Mouse (Mus musculus) heart, postnatal 14 days (tissue): ENCODE data around the gene Ascc3. TPM values are rescaled to one million over a fixed set of nuclear protein-coding genes. Genes with fewer than 3 reads are reported as not detected.

Source experiments
- DNase-seq, 2 experiments: peaks; one replicate each; pipeline ENCODE4 v3.0.0; 2021 to 2022
- intact Hi-C: fragments of 180-260 bp; cut with DNase I; formaldehyde crosslinking; loops from one replicate; pipeline ENCODE4 v1.15.1; 2025
- long read RNA-seq, 2 experiments: library from polyadenylated mRNA; stranded (forward); transcript quantifications; one replicate each; pipeline ENCODE4 v2.0.0; 2021
- total RNA-seq, 2 experiments: library from RNA; stranded (reverse); gene quantifications; 2 replicates each; pipeline ENCODE4 v1.2.3; 2021

Ascc3 gene
- total RNA-seq = 10 to 100 TPM; 13.5 to 14.2 TPM
- long read RNA-seq, experiment 1, partial matches to known transcripts = 3 of 3 reads
- long read RNA-seq, experiment 1, other reads (novel, unspliced or antisense) = 0 of 3 reads
- long read RNA-seq, experiment 2, partial matches to known transcripts = 4 of 4 reads
- long read RNA-seq, experiment 2, other reads (novel, unspliced or antisense) = 0 of 4 reads

DNA sequence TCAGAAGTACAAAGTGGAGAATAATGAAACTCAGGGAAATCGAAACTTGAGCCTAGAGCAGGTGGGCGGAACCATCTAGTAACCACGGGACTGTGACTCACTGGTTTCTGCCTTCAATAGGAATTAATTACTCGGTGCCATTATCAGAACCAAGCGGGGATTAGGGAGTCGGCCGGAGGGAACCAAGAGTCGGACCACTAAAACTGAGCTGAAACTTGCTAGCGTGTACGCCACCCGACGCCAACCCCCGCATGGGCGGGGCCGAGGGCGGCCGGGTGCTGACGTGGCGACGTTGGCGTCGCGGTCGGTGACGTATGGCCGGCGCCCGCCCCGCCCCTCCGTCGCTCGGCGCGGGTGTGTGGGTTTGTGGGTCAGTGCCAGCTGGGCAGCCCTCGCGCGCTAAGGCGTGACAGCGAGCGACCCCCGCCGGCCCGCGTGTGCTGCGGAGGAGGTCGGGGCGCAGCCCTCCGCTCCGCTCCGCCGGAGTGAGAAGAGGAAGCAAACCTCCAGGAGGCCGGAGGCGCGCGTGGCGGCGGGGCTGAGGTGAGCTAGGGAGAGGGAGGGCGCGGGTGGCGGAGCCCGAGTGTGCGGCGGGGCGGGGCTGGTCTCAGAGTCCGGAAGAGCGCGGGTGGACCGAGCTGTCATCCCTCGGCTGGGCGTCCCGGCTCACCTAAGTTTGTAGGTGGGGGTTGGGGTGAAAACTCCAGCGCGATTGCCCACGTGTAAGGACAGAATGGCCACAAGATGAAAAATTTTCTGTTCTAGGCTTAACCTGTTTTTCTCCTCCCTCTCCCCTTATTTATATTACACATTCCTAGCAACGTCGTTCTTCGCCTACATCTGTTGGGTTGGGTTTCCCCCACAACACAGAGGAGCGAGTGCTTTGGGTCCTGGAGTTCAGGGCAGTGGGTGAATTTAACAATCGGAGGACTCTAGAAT is at the start of gene Ascc3:
Gene Ascc3 (plus strand): TSS at position 315 of the 939 bp plus-strand sequence.
- peak; percentile 96 for DNase-seq
- intact Hi-C loops = loop anchor here (5.0 kb wide), 1 partner anchor 300 kb away; the partner anchor contains the start of gene Sim1

DNA sequence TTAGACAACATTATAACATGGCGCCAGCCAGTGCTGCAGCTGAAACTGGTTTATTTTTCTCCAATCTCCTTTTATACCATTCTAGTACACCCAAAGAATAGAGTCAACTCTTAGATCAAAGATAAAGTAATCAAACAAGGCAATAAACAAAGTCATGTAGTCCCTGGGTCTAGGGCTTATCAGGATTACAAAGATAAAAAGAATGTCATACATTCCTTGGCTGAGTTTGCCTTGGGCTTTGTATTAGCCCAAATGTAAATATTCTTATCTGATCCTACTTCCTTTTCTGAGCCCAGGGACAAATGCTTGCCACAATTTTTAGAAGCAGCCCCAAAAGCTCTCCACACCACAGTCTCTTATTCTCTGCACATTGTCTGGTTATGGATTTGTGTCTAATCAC is 7.7 kb upstream of the Ascc3 start:
- intact Hi-C loops = no loop called here
- no peak for DNase-seq

DNA sequence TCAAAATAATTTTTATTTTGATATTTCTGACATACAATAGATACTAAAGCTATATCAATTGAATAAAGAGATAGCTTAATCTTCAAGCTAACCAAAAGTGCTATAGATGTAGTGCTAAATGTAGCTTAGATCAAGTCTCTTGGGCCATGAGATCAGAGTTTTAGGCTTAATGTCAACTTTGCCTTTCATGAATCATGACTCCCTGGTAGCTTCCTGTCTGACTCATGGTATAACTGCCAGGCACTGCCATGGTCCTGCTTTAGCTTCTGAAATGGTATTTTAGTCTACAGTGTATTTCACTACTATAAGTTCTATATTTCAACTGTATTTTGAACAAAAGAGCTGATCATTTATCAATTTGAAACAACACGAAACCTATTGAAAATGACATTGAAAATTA is 5.9 kb upstream of the Ascc3 start:
- intact Hi-C loops = no loop called here
- no peak for DNase-seq

DNA sequence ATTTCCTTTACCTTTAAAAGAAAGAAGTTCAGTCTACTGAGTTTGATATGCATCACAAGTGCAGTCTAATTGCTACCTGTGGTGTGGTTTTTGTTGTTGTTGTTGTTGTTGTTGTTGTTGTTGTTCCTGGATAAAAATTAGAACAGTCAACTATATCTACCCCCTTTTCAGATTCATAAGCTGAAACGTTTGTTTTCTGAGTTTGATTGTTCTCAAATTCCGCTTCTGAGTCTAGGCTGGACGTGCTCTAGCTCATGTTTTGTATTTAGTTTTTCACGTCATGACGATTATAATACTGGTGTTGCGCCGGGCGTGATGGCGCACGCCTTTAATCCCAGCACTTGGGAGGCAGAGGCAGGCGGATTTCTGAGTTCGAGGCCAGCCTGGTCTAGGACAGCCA is 902 bp downstream of the Ascc3 start:
- intact Hi-C loops = loop anchor here (5.0 kb wide), 1 partner anchor 299 kb away; the partner anchor contains the start of gene Sim1
- DNase-seq = no peak

DNA sequence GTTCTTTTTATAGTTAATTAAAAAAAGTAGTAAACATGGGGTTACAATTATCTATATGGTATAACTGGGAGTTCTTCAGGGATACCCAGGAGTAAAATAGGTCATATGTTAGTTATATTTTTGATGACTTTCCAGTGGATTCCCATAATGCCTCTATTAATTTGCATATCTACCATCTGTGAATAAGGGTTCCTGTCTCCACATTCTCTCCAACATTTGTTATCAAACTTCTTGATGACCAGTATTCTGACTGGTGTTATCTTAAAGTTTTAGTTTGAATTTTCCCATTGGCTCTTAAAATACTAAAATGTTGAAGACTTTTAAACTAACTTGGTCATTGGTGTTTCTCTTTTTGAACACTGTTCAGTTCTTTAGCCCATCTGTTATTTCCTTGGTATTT is 2.9 kb downstream of the Ascc3 start:
- intact Hi-C loops = no loop called here
- no peak for DNase-seq

DNA sequence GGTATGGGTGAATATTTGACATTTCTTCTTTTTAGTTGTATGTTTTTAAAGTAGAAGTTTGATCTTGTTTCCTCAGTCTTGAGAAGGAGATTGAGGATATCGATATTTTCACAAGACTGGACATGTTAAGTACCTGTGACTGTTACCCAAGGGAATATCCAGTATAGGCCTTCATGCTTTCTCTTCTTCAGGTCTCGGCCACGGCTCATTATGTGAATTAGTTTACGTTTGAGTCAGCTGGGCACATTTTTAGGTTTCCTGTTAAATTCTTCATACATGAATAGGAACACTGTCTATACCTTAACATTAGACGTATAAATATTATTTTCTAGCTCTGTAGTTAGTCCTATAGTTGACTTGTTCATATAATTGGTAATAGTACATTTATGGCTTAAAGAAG is 12.4 kb downstream of the Ascc3 start:
- intact Hi-C loops = no loop called here
- DNase-seq = no peak

DNA sequence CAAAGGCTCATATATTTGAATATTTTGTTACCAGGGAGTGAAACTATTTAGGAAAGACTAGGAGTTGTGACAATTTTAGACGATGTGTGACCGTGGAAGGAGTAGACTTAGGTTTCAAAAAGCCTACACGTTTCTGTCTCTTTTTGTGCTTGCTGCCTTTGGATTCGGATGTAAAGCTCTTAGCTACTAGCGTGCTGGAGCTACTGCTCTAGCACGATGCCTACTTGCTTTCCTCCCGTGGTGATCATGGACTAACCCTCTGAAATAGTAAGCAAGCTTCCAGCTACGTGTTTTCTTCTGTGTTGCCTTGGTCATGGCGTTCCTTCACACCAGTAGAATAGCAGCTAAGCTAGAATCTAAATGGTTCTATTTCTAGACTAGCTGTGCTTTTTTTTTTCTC is 21.4 kb downstream of the Ascc3 start:
- intact Hi-C loops = no loop called here
- no peak for DNase-seq

DNA sequence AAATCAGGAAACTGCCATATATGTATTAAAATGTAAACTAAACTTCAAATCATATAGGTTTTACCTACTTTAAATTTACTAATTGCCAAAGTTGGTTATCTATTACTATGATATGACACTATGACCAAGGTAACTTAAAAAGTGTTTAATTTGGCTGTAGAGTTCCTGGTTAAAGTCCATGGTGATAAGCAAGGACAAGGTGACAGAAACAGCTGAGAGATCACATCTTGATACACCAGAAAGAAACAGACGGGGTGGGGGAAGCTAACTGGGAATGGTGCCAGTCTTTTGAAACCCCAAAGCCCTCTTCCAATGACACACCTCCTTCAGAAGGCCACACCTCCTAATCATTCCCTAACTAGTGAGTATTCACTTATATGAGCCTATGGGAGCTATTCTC is 33.4 kb downstream of the Ascc3 start:
- intact Hi-C loops = no loop called here
- no peak for DNase-seq

DNA sequence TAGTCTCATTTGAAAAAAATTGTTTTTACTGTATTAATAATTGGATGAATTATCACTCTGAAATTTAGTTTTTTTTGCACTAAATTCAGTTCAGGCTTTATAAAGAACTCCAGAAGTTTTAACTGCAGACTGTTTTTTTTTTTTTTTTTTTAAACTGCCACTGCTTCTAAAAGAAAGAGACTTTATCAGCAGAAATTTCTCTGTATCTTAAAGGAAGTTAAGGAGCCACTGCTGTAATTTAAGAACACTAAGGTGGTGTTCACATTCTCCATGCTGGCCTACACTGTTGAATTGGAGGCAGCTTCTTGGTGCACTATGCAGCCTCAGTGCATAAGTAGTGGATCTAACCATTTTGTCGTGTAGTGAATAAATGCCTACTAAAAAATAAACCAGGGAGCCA is 47.1 kb downstream of the Ascc3 start:
- intact Hi-C loops = no loop called here
- DNase-seq = no peak

DNA sequence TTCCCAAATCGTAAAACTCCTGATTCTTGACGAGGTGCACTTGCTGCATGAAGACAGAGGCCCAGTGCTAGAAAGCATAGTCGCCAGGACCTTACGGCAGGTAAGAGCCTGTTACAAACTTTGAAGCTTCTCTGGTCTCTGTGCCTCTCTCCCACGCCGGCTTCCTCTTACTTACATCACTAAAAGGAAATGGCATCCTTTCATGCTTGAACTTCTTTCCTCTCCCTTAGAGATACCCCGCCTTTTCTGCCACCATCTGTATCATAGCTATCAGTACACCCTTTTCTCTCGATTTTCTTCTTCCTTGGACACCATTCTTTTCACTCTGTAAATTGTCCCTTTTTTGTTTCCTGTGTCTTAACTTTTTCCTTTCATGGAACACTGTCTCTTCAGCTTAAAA is 58.1 kb downstream of the Ascc3 start:
- no peak for DNase-seq
- intact Hi-C loops = no loop called here

DNA sequence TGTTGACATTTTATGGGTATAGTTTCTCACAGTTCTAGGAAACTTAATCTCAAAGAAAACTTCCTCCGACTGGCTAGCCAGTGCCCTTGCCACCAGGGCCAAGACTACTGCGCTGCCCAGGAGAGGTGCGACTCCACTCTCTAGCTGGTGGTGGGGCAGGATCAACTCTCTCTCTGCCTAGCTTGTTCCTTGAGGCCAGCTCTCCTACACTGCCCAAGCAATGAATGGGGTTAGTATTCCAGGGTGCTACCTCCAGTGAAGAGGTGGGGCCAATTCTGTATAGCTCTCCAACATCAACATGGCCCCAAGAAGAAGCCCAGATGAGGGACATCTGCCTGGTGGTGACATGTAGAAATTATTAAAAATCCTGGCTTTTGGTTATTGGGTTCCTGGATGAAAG is 61.1 kb downstream of the Ascc3 start:
- DNase-seq = no peak
- intact Hi-C loops = no loop called here

DNA sequence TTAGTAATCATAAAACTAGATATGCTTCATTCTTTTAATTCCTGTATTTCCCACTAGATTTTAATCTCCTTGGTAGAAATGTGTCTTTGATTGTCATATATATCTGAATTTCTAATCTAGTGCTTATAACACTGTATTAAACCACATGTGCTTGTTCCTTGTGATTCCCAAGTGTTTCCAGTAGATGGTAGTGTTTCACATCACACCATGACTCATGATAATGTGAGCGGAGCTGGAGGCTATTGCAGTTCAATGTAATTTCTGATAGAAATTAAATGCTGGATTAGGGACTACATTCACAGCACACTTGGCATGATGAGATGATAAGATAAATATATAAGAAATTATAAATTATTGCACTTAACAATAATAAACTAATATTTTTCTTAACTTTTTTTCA is 64.9 kb downstream of the Ascc3 start:
- intact Hi-C loops = no loop called here
- peak in 1 of 2 experiments; percentile 9 for DNase-seq

DNA sequence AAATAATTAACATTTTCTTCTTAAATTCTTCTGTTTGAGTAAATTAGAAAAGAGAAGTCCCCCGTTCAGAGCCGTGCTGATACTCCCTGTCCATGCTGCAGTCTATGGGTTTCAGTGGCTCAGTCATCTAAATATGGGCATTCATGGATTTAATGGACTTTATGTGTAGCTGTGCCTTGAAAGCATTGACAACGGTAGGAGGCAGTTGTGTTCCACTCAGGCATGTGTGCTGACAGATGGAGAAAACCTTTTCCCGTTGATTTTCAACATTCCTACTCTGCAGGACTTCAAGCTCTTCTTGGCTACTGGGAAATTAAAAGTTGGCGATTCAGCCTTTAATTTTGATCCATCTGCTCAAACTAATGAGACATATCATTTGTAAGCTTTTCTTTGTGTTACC is 79.0 kb downstream of the Ascc3 start:
- no peak for DNase-seq
- intact Hi-C loops = no loop called here

DNA sequence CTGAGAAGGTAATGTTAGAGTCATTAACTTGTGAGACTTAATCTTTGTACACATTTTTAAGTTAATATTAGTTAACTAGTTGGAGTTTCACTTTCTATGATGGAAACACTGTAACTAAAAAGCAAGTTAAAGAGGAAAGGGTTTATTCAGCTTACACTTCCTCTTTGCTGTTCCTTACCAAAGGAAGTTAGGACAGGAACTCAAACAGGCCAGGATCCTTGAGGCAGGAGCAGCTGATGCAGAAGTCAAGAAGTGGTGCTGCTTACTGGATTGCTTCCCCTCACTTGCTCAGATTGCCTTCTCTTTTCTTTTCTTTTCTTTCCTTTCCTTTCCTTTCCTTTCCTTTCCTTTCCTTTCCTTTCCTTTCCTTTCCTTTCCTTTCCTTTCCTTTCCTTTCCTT is 97.9 kb downstream of the Ascc3 start:
- no peak for DNase-seq
- intact Hi-C loops = no loop called here

DNA sequence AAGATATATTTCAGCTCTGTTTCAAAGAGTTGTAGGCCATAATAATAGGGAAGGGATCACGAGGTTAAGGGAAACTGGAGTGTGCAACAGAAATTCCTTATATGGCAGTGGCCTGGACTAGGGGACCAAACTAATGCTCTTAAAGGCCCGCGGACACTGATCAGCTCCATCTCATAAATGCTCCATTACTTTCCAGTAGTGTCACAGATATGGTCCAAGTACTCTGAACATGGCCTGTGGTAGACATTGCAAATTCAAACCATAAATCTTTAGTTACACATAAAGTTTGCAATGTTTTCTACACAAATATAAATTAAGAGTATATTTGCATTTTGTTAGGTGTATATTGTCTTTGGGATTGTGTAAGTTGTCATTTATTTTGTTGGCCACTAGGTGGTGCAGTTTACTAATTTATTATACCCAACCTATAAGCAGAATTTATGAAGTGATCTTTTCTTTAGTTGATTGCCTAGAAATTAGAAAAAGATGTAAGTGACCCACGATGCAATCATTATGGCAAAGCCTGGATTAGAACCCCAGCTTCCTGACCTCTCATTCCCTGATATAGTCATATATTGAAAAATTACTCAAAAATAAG is 106.5 kb downstream of the Ascc3 start:
- intact Hi-C loops = no loop called here
- DNase-seq = peak in 1 of 2 experiments; percentile 2

DNA sequence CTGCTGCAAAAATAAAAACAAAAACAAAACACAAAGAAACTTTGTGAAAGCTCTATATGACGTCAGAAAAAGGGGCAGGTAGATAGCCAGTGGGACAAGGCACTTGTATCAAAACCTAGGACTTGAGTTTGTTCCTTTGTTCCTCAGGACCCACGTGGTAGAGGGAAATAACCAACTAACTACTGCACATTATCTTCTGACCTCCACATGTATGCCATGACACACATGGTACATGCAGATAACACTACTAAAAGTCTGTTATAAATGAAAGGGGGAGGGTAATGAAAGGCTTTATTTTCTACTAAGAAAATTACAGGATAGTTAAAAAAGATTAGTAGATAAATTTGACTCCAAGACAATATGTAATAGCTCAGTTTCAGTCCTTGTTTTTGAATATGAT is 109.3 kb downstream of the Ascc3 start:
- DNase-seq = no peak
- intact Hi-C loops = loop anchor here (2.0 to 10.0 kb wide), 3 partner anchors 201 to 703 kb away; no protein-coding TSS in a partner anchor

DNA sequence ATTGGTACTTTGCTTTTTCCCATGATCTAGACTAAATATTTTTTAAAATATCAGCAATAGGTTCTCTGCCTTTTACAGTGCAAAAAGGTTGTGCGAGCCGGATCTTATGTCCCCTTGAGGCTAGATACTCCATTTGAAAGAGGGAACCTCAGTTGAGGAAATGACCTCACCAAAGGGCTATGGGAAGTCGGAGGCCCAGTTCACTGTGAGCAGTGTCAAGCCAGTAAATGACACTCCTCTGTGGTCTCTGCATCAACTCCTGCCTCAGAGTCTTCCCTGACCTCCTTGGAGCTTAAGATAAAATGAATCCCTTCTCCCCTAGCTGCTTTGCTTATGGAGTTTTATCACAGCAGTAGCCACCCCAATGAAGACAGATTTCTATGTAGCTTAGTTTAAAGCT is 109.9 kb downstream of the Ascc3 start:
- intact Hi-C loops = loop anchor here (5.0 to 10.0 kb wide), 2 partner anchors 200 to 592 kb away; no protein-coding TSS in a partner anchor
- no peak for DNase-seq

DNA sequence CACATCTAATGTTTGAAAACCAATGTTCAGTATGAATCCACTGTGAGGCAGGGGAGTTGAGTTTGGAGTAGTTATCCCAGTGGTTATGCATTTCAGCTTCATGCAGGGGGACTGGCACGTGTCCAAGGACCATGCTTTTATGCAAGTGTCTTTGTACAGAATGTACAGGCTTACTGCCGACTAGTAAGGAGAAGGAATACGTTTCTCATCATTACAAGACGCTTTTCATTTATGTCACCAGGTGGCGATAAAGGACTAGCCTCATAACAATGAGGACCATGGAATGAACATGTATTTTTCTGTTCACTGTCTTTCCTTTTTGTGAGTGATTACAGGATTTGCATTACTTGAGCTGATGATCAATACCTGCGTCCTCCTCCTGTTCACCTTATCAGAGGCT is 111.7 kb downstream of the Ascc3 start:
- intact Hi-C loops = loop anchor here (5.0 to 10.0 kb wide), 2 partner anchors 198 to 591 kb away; no protein-coding TSS in a partner anchor

DNA sequence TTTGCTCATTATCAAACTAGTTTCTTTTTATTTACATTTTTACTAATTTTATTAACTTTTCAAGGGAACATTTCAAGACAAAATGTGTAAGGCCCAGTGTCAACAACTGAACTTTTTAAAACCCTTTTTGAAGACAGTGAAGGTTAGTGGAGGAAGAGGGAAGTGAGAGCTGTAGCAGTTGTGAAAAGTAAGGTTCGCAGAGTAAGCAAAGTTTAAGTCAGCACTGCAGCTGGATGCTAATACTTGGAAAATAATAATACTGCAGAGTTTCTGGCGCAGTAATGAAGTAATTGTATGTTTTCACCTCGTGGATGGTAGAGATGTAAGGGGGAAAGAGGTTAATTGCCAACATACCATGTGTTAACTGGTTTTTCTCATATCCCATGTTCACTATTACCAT is 112.4 kb downstream of the Ascc3 start:
- DNase-seq = no peak
- intact Hi-C loops = loop anchor here (5.0 to 10.0 kb wide), 2 partner anchors 197 to 590 kb away; no protein-coding TSS in a partner anchor

More for the DNA sequence above, 111.7 kb downstream of the Ascc3 start:
- peak; percentile 4 to 35 for DNase-seq

DNA sequence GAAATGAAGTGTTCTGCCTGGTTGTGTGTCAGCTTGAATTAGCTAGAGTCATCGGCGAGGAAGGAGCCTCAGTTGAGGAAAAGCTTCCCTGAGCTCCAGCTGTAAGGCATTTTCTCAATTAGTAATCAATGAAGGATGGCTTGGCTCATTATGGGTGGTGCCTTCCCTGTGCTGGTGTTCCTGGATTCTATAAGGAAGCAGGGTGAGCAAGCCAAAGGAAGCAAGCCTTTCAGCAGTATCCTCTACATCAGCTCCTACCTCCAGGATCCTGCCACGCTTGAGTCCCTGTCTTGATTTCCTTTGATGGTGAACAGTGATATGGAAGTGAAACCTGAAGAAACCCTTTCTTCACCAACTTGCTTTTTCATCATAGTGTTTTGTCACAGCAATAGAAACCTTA is 118.8 kb downstream of the Ascc3 start:
- DNase-seq = no peak
- intact Hi-C loops = no loop called here

DNA sequence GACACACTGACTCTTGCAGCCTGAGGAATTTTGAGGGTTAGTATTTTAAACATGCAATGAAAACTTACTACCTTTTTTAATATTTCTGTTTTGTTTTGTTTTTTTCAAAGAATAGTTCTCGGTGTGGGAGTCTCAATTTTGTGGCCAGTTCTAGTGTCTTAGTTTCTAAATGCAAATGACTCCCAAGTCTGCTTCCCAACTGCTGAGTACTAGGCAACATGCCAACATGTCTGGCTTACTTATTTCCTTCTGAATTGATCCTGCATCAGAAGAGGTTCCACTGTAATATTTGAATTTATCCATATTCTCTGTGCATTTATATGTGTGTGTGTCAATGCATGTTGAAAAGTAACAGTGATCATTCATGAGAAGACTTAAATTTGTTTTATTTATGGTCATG is 119.3 kb downstream of the Ascc3 start:
- intact Hi-C loops = no loop called here
- DNase-seq = no peak
